Mouse (Mus musculus) brain, adult 2 months (tissue): Measurements from ENCODE around the gene Pga5.

Experiments
- DNase-seq: peaks from one replicate; pipeline ENCODE4 v3.0.0; 2011; ENCODE audit warnings: low read depth, low spot score

Gene Pga5

GRCm38 (mm10) chr19:10703470-10703869 is 25.6 kb upstream of the Pga5 start:
- DNase-seq = peak; percentile 71

- no peak for DNase-seq
Measured at GRCm38 (mm10) chr19:10702125-10702524, 24.3 kb upstream of the Pga5 start.

GRCm38 (mm10) chr19:10701013-10701726 is 23.3 kb upstream of the Pga5 start:
- peak; percentile 88 for DNase-seq

- no peak for DNase-seq
Measured at GRCm38 (mm10) chr19:10699851-10700250, 22.0 kb upstream of the Pga5 start.

- DNase-seq = no peak
Measured at GRCm38 (mm10) chr19:10698131-10698991, 20.5 kb upstream of the Pga5 start.

DNA sequence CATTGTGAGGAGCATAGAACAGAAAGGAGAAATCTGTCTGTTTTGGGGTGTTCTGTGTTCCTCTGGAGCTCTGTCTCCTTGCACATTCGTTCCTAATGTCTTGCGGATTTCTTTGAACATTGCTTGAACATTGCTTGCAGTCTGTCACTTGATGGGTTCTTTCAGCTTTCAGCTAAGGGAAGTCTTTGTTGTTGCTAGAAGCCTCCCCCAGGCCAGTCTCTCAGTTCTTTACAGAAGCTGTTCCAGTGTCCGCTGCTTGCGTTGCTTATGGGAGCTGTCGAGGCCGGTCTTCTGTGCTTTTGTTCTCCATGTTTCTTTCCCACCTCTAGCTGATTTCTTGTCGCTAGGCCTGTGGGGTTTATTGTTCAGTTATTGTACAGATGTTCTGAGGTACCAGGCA is 17.9 kb upstream of the Pga5 start:
- DNase-seq = no peak

GRCm38 (mm10) chr19:10693926-10694682 is 16.2 kb upstream of the Pga5 start:
- DNase-seq = no peak

DNA sequence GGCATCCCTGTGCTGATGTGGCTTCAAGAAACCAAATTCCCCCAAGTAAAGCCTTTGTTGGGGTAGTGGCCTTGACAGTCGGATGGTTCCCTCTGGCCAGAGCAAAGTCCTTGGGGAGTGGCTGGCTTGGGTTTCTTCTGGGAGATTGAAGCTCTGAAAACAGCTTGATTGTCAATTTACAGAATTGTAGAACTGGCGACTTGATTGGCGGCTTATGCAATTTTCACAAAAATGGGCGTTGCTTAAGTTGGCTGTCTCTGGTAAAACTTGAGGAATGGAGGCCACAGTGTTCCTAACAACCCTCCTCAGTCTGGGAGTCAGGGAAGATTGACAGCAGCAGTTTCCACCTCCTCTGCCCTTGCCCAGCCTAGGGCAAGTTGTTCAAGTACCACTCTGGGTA is 14.5 kb upstream of the Pga5 start:
- no peak for DNase-seq

GRCm38 (mm10) chr19:10691660-10692059 is 13.8 kb upstream of the Pga5 start:
- DNase-seq = no peak

- DNase-seq = no peak
Measured at GRCm38 (mm10) chr19:10691121-10691520, 13.2 kb upstream of the Pga5 start.

DNA sequence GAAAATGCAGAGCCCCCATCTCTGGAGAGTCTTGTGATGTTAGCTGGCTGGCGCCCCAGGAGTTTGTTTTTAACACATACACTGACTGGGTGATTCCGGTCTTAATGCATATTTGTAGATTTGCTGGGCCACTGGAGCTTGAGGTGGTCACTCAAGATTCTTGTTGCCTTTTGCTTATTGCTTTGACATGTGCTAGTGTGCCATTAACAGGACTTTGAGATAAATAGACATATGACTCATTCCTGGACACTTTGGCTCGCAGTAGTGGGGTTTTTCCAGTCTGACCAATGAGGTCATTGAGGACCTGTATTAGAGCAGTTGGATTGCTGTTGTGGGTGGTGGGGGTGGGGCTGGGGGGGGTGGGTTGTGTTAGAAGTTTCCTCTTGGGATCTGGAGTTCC is 12.5 kb upstream of the Pga5 start:
- peak; percentile 70 for DNase-seq

GRCm38 (mm10) chr19:10689470-10690166 is 11.7 kb upstream of the Pga5 start:
- DNase-seq = peak; percentile 65

- DNase-seq = peak; percentile 96
Measured at GRCm38 (mm10) chr19:10688537-10689352, 10.9 kb upstream of the Pga5 start, which contains the start of gene Vps37c. Gene Vps37c, plus strand, starts transcription at chr19:10688735.

DNA sequence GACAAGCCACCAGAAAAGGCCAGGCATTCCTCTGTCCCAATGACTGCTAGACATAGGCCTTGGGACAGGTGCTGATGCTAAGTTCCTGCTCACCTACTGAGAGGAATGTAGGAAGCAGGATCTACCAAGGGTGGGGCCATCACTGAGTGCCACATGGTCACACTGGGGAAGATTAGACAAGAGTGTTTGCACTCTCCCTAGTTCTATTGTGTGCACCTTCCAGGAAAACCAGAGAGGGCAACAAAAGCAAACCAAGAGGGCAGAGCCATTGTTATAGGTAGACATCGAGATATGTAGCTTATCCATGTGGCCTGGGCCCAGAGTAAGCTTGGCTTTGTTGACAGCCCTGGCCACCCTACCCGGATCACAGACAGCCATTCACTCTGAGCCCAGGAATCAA is 7.9 kb upstream of the Pga5 start:
- no peak for DNase-seq

GRCm38 (mm10) chr19:10685081-10685480 is 7.2 kb upstream of the Pga5 start:
- no peak for DNase-seq

DNA sequence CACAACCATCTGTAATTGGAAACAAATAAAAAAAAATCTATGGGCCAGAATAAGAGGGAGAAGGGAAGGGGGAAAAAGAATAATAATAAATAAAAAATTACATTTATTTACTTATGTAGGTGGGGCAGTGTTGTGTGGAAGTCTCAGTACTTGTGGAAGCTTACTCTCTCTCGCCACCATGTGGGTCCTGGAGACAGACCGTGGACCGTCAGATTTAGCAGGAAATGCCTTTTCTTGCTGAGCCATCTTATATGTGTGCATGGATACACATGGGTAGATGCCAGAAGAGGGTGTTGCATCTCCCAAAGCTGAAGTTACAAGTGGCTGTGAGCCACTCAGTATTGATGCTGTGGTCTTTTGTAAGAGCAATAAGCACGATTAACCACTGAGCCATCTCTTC is 3.7 kb upstream of the Pga5 start:
- no peak for DNase-seq

DNA sequence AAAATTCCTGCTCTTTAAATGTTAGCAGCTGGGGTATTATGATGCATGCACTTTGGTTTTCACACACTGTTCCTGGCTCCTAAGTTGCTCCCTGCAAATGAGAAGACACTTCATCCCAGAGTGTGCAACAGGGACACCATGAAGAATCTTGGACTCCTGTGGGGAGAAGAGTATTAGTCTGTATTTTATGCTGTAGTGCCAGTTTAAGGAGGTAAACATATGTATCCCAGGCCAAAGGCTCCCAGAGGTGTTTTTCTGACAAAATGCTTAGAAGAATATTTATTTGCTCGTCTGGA is 849 bp upstream of the Pga5 start:
- DNase-seq = no peak

- no peak for DNase-seq
Measured at GRCm38 (mm10) chr19:10676656-10677055, 1.2 kb downstream of the Pga5 start.

GRCm38 (mm10) chr19:10673275-10673674 is 4.6 kb downstream of the Pga5 start:
- no peak for DNase-seq

- no peak for DNase-seq
Measured at GRCm38 (mm10) chr19:10671854-10672417, 5.9 kb downstream of the Pga5 start.

DNA sequence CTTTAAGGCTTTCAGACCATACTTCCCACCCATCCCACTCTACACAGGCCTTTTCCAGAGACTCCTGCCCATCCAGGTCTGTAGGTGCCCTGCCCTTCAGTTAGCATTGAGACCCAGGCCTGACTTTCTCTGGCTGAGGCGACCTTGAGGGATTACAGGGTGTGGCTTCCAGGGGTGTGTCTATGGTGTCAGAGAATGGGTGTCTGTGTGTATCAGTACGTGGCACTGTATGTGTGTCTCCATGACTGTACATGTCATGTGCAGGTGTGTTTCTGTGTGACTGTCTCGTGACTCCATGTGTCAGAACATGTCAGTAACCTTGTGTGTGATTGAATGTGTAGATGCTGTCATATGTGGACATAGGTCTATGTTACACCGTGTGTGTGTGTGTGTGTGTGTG is 6.6 kb downstream of the Pga5 start:
- DNase-seq = no peak
